Mouse (Mus musculus) left cerebral cortex, postnatal 14 days (tissue): ENCODE measurements around the gene Agap3. TPM values are rescaled to one million over a fixed set of nuclear protein-coding genes. Genes with fewer than 3 reads are reported as not detected.
A peak's percentile ranks its signal among the peaks of the same experiment; 100 is the strongest.

Source experiments
- DNase-seq, 2 experiments: peaks; one replicate each; pipeline ENCODE4 v3.0.0; 2021 to 2022; ENCODE audit warnings: low spot score in 2 of 2, mixed read lengths in 1 of 2
- intact Hi-C: fragments of 180-260 bp; cut with DNase I; formaldehyde crosslinking; loops from one replicate; pipeline ENCODE4 v1.15.1; 2025
- total RNA-seq, 2 experiments: library from RNA; stranded (reverse); gene quantifications; 2 replicates each; pipeline ENCODE4 v1.2.3; 2021

The Agap3 gene
- total RNA-seq, 2 experiments from 2014 or later, result 464 to 465 TPM

DNA sequence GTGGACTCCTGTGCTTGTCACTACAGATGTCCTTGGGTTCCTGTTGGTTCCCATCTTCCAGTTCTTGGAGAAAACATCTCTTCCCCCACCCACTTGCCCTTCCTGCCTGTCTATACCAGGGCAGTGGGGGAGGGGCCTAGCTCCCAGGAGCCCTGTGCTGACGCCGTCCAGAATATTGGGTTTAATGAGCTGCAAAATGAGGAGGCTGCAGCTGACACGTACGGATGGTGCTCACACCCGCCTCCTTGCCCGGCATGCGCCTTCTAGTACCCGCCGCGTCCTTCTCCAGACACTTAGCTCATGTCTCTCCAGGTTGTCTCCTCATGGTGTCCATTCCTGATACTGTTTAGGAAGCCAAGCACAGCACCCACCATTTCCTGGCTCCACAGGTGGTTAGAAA is 47.1 kb downstream of the Agap3 start:
- intact Hi-C loops, result no loop called here
- DNase-seq, result no peak

DNA sequence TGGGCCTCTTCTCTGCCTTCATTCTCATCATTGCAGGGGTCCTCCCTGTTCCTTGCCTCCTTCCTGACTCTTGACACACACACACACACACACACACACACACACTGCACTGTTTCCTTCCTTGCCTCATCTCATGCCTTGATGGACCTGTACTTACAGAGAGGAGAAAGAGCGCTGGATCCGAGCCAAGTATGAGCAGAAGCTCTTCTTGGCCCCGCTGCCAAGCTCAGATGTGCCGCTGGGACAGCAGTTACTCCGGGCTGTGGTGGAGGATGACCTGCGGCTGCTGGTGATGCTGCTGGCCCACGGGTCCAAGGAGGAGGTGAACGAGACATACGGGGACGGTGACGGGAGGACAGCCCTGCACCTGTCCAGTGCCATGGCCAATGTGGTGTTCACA is 48.9 kb downstream of the Agap3 start:
- DNase-seq, result no peak
- intact Hi-C loops, result no loop called here

DNA sequence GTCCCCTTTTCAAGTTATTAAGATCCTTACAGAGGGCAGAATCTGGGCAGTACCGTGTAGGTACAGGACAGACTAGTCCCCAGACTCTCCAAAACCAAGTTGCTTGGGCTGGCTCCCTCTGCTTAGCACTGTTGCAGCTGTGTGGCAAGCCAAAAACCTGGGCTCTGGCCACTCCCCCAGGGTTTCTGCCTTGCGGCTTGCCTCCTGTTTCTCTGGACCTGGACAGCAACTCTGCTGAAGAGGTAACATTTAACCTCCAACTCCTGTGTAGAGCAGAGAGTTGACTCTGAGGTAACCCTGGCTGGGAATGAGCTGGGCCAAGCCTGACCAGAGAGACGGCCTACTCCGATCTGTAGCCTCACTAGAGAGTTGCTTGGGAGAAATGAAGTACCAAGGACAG is 50.8 kb downstream of the Agap3 start:
- DNase-seq, result no peak
- intact Hi-C loops, result no loop called here

DNA sequence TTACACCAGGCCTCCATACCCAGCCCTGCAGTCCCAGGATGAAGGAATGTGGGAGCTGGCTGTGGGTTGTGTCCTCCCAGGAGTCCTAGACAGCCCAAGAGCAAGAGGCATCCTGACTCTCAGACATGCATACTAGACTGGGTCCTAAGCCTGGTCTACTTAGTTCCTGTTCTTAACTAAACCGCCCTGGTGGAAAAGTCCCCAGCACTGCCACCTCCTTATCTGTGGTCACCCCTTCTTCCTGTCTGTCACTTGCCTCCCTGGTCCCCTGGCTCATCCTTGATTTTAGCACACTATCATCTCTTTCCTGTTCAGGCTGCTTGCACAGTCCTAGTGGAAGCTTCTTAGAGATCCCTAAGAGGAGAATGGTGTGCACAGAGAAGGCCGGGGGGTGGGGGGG is 53.5 kb downstream of the Agap3 start:
- intact Hi-C loops, result no loop called here
- DNase-seq, result no peak

DNA sequence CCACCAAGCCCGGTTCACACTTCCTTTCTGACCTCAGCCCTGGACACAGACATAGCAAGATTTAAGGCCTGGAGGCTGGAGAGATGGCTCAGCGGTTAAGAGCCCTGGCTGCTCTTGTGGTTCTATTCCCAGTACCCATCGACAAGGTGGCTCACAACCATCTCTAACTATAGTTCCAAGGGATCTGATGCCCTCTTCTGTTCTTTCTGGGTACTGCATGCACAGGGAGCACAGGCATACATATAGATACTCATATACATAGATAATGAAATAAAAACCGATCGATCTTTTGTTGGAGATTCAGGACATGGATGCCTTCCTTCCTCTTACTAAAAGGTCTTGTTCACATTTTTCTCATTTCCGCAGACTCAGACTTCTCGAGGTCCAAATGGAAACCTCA is 56.4 kb downstream of the Agap3 start:
- intact Hi-C loops, result no loop called here
- no peak for DNase-seq

DNA sequence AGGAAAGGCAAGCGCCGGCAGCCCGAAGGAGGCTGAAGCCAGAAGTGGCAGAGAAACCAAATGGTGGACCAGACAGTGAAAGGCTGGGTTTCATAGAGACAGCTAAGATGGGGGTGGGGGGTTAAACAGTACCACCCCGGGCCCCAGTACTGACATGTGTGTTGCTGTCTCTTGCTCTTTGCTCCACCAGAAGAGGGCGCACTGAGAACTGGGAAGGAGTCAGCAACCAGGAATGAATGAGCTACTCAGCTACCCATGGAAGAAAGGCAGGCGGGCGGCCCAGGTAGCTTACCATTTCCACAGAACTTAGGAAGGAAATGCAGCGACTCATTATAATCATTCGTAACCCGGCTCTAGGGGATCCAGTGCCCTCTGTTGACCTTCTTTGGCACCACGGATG is 58.7 kb downstream of the Agap3 start:
- DNase-seq, result peak in 1 of 2 experiments; percentile 51

DNA sequence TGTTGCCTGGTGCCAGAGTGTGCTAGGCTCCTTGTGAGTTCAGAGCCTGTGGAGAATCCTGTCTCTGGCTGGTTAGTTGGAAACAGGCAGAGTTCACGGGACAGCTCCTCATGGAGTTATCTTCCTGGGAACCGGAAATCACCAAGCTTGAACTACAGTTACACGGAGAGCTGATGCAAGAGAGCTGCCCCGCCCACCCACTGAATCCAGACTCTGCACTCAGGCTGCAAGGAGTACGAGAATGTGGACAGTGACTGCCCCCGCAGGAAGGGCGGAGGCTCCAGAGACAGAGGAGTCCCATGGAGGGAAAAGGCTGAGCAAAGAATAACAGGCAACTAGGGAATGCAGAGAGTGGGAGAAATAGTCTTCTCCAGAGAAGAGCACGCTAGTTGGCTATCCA is 60.3 kb downstream of the Agap3 start:
- no peak for DNase-seq
- intact Hi-C loops, result no loop called here

More for the DNA sequence above, 58.7 kb downstream of the Agap3 start:
- intact Hi-C loops, result no loop called here

DNA sequence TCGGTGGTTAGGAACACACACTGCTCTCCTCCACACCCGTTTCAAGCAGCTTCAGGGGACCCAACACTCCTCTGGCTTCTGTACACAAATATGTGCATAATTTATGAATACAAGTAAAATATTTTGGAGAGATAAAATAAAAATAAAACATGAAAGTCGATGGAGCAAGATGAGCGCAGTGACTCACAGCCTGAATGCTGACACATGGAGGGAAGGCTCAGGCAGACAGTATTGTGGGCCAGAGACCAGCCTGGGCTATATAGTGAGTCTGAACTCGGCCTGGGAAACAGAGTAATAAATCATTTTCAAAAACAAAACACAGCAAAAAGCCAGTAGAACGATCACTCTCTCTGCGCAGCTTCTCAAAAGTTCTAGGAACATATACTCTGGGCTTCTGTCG is 69.4 kb downstream of the Agap3 start:
- intact Hi-C loops, result loop anchor here (10.0 kb wide), 1 partner anchor 257 kb away; no protein-coding TSS in a partner anchor
- no peak for DNase-seq

DNA sequence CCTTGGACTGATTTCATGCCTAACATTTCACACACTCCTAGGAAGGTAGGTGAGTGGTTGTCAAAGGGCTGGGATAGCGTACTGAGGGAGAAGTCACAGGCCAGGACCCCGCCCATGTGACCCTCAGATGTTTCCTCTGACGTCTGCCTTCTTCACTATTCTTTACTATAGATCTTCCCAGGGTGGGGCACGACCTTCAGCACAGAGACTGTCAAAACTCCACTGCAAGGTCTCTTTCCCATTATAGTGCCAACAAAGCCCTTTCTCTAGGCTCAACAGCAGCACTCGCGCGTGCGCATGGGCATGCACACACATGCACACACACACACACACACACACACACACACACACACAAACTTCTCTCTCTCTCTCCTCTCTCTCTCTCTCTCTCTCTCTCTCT is 71.8 kb downstream of the Agap3 start:
- no peak for DNase-seq

DNA sequence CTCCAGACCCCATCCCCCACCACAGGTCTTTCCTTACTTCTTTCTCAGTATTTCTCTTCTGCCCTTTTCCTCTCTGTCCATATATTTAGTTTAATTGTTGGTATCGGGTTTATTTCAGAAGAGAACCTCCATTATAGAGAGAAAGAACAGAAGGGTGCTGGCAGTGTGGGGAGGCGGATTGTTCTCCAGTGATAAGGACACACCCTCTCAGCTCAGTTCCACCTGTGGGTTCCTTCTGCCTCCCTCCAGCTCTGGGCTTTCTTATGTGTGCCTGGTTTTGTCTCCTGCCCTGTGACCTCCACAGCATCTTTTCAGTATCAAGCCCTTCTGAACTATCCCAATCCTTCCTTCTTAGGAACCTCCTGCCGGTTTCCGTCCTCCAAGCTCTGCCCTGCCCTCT is 72.5 kb downstream of the Agap3 start:
- intact Hi-C loops, result loop anchor here (10.0 kb wide), 1 partner anchor 260 kb away; no protein-coding TSS in a partner anchor

More for the DNA sequence above, 71.8 kb downstream of the Agap3 start:
- intact Hi-C loops, result loop anchor here (10.0 kb wide), 1 partner anchor 259 kb away; no protein-coding TSS in a partner anchor

DNA sequence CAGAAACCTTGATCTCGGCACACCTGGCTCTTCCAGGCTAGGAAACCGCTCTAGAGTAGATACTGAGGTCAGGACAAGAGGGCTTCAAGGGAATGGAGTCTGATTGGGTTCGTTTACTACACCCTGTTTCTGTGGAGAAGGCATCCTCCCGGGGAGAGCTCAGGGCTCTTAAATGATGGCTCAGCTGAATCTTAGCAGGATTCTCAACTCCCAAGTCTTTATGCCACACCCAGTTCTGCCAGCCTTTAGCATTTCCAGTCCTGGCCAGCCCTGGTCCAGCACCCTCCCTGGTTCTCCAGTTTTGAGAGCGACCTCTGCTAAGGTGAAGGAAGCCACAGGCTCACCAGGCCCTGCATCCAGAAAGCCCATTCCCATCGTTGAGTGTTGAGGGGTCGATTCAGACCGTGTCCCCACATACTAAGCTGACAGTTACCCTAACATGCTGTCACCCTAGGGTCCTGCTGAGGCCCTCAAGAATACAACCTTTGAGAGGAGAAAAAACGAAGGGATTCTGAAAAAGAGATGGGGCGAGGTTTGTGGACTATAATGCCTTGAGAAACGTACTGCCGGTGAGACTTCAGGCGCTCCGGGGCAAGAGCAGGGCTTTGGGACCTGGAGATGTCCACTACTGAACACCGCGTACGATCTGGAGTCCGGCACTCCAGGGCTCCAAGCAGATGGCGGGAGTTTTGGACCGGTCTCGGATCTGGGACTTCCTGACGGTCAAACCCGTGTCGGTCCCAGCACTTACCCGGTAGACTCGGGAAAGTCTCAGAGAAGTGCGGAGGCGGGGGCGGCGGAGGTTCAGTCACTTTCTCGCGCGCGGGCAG is 73.6 kb downstream of the Agap3 start:
- intact Hi-C loops, result loop anchor here (10.0 kb wide), 1 partner anchor 261 kb away; no protein-coding TSS in a partner anchor
- DNase-seq, result no peak

More for the DNA sequence above, 72.5 kb downstream of the Agap3 start:
- DNase-seq, result no peak

DNA sequence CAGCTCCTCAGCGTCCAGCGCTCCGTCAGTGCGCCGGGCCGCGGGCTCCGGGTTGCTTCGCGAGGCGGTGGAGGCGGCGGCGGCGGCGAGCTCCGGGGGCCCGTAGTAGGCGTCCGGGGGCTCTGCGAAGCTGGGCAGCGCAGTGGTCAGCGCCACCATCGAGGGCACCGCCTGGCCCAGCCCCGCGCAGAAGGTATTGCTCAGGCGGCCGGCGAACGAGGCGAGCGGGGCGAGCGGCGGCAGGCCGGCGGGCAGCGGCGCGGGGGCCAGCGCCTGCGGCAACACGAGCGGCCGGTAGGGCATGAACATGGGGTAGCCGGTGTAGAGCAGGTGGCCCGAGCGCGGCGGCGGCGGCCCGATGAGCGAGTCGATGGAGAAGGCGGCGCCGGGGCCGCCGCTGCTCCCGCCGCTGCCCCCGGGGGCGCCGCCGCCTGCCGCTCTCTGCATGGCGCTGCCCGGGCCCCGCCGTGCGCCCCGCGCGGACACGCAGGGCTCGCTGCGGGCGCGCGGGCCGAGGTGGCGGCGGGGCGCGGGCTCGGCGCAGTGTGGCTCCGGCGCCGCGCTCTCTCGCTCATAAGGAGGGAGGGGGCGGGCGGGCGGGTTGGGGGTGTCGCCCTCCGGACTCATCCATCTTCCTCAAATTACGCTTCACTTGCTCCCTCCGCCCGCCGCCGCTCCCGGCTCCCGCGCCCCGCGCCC is 74.4 kb downstream of the Agap3 start:
- intact Hi-C loops, result loop anchor here (10.0 kb wide), 1 partner anchor 262 kb away; no protein-coding TSS in a partner anchor
- DNase-seq, result no peak

DNA sequence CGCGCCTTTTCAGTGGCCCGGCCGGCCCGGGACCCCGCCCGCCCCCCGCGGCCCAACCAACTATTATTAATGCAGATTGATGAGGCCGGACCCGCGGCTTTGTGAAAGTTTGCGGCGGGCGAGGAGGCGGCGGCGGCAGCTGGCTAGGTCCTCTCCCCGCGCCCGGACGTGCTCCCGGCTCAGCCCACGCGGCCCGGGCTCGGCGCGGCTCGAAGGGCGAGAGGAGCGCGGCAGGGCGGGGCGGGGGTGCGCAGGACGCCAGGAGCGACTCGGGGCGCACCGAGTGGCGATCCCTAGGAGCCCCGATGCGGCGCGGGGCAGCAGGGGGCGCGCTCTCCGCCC is 74.9 kb downstream of the Agap3 start, which contains the start of gene Gbx1:
Gene Gbx1 (minus strand): TSS at position 314 of the 342 bp plus-strand sequence.
- no peak for DNase-seq

DNA sequence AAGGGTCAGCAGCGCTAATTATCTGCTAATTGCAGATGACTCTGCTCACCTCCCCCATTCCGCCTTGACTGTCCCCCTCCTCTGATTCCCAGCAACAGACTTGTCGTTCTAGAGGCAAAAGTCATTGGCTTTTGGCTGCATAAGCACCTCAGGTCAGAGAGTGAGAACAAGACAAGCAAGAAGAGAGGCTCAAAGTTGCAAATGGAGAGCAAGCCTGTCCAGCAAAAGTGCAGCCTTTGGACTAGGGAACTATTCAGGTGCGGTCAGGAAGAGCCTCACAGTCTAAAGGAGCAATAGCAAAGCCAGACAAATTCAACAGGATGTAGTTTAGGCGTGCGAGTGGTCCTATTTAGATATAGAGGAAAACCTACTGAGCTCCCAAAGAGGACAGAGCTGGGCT is 75.8 kb downstream of the Agap3 start:
- no peak for DNase-seq
- intact Hi-C loops, result loop anchor here (10.0 kb wide), 1 partner anchor 263 kb away; no protein-coding TSS in a partner anchor

More for the DNA sequence above, 74.9 kb downstream of the Agap3 start, which contains the start of gene Gbx1:
- intact Hi-C loops, result loop anchor here (10.0 kb wide), 1 partner anchor 262 kb away; no protein-coding TSS in a partner anchor

DNA sequence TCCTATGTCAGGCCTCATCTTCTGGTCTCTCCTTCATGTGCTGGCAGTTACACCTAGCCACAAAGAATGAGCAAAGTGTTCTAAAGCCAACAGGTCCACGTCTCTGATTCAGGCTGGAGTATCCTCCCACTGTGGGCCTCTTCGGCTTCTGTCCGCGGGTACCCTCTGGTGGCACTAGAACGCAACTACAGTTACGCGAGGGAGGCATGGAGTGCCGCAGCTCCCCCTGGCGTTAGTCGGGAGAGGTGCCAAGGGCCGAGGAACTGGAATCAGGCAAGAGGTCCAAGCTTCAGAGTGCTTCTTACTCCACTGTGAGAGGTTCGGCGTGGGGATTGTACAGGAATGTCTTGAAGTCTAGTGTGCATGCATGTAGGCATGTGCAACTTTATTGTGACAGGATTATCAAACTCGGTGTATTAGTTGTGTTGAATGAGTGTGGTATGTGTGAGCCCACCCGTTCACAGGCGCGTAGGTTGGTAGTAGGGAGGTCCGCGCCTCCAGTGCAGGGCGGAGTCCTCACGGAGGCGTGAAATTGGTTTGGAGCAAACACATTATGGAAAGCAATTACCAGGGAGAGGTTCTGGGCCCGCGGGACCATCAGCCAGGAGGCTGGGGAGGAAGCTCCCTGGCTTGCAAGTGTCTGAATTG is 78.2 kb downstream of the Agap3 start:
- intact Hi-C loops, result loop anchor here (2.0 to 5.0 kb wide), 2 partner anchors 47 to 67 kb away; no protein-coding TSS in a partner anchor
- DNase-seq, result peak; percentile 93 to 94

DNA sequence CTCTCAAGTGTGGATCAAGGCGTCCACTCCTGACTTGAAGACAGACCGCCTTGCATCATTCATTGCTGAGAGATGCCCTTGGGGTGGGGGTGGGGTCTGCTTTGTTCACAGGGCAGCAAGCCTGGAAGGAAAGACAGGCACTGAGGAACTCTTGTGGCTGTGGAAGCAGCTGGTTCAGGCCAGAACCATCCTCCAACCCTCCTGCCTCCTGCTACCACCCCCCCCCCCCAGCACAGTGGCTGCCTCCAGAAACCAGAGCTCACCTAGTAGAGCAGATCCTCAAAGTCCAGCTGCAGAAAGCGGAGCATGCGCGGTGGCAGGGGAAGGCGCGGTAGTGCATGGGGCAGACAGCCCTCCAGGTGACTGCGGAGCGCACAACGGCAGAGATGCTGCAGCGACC is 81.4 kb downstream of the Agap3 start:
- intact Hi-C loops, result loop anchor here (5.0 kb wide), 1 partner anchor 64 kb away; no protein-coding TSS in a partner anchor
- no peak for DNase-seq

DNA sequence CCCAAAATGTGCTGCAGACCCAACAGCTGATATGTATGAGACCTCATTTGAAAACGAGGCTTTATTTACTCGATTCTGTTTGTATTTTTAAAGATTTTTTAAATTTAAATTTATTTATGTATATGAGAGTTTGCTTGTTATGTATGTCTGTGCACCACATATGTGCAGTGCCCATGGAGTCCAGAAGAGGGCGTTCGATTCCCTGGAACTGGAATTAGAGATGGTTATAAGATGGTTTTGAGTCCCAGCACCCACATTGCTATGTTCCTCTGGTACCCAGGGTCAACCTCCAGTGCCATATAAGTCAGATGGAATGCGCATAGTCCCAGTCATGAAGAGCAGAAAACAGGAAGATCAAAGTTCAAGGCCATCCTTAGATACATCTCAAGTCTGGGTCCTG is 82.3 kb downstream of the Agap3 start:
- DNase-seq, result no peak
- intact Hi-C loops, result loop anchor here (5.0 kb wide), 1 partner anchor 63 kb away; no protein-coding TSS in a partner anchor

DNA sequence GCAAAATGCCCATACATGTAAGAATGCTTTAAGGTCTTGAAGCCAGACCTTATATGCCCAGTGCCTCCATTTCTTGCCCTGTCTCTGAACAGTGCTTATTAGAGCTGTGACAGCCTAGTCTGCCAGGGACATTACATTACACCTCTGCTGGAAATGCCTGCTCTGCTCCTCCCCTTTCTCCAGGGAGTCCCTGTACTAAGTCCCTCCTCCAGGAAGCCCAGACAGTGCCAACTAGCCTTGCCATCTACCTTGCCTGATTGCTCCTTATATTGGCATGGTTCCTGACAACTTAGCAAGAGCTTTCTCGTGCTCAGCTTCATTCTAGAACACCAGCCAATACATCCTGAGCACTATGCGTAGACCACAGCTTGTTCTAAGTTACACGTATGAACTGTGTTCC is 83.8 kb downstream of the Agap3 start:
- no peak for DNase-seq
- intact Hi-C loops, result no loop called here

DNA sequence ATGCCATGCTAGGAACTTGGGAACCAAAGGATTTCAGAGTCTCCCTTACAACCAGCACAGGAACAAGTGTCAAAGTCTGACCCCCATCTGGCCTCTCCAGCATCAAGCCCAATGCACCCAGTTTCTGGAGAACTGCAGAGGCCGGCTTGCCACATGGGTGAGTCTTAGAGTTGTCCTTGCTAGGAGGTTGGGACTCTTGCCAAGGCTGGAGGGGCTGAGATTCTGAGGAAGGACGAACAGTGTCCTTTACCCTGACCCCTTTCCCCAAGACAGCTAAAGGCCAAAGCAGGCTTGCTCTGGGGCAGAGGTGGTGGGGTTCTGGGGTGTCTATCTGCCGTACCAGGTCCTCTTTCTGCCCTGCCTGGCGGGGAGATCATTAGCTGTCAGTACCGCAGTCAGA is 84.5 kb downstream of the Agap3 start:
- DNase-seq, result no peak
- intact Hi-C loops, result no loop called here

DNA sequence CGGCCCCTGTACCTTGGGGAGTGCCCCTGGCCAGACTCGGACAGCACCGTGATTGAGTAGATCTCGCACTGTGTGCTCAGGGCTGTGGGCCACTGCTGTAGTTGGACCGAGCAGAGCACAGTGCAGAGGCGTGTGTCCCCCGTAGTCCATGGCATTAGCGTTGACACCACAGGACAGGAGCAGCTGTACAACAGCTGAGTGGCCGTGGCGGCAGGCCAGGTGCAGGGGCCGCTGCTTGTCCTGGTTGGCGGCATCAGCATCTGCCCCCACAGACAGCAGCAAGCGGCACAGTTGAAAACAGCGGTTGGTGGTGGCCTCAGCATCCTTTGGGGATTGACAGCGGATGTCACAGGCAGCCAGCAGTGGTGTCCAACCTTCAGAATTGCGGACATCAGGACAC is 85.6 kb downstream of the Agap3 start:
- no peak for DNase-seq
- intact Hi-C loops, result no loop called here
